Mouse (Mus musculus): ENCODE measurements around the gene Hcfc1r1.

Gene Hcfc1r1

DNA sequence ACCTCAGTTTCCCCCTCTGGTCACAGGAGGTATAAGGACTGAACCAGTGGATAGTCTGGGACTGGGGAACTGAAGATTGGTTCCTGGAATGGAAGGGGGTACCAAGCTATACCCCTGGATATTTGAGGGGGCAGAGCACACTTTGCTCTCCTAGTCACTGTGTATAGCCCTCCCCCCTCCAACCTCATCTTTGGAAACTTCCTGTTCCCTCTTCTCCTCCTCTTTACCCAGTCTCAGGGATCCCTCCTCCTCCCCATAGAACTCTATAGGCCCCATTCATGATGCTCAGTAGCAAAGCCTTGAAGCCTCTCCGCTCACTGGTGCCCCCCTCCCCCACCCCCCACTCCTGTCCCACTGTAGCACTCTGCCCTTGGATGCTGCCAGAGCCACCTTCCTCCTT, 46.1 kb downstream of the Hcfc1r1 start:
- no peak for DNase-seq (ENCODE audit: low spot score in 2 of 2)

DNA sequence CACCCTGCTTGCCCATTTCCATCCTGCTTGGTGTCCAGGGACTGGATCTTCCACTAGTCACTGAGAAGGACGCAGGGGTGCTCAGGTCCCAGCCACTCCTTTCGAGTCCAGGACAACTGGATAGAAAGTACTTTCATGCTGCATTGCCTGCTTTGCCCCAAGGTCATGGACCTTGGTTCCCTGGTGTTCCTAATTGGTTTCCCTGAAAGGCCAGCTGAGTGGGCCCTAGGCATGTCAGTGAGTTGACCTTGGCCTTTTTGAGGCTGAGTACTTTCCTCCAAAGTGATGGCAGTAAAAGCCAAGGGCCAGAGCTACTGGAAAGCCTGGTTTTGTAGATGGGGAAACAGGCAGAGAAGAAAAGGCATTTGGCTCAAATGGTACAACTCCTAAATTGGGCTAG, 48.5 kb downstream of the Hcfc1r1 start:
- no peak for DNase-seq (ENCODE audit: low spot score in 2 of 2)

DNA sequence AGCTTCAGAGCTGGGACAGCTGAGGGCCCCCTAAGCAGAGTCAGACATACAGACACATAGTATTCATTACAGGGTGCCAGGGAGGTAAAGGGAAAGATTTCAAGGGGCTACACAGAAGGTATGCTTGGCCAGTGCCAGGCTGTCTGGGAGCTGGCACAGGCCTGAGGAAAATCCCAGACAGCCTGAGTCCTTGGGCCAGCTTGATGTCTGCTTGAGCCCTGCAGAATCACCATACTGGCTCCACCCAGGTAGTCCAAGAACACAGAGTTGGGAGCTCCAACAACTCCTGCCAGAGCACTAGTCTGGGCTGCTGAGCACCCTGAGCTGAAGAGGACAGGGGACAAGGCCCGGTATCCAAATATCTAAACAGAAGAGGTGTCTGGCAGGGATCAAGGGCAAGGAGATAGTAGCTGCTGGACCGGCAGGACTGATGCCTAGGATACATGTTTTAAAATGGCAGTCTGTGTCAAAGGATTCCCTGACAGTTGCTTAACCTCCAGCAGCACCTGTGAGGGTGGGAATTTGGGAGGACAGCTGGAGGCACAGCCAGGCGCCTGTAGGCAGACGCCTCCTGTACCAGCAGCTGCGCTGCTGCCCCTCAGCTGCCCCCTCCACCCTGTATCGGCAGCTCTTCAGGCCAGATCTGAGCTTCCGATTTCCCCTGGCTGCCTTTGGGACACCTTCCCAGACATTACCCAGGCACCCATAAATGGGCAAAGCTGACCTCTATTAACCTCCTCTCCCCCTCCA, 49.2 kb downstream of the Hcfc1r1 start, which contains the start of gene 1520401A03Rik:
TSS of gene 1520401A03Rik (minus strand) at position 408 of the 750 bp plus-strand sequence.
- no peak for DNase-seq (ENCODE audit: low spot score in 2 of 2)
